Comparison of ENCODE assay signal across 10 mouse cellular contexts in genomic region chr17:66106601-66107267, GRCm38 (mm10). TPM values are rescaled to one million over a fixed set of nuclear protein-coding genes. Genes with fewer than 3 reads are reported as not detected.
DNase-seq lines count a peak whose midpoint lies in the region; ATAC-seq and TF ChIP-seq lines count a peak whose summit lies in the region.
"Had no signal": no experiment of that assay in that cellular context is flagged by ENCODE, and none has a peak within 500 bp of the region (broad histone marks: within the 10 kb centered on the region; RNA-seq: fewer than 3 reads in every experiment).

No protein-coding gene starts in this region.

- H3K79me2 ChIP-seq in myocyte (ENCODE audit: control insufficient read depth, insufficient read depth) = no peaks in the 10 kb centered on the region

- no peak overlapping the region for H3K27ac ChIP-seq in intestine, postnatal 0 days (ENCODE audit: low read depth, low read length)
- no peak overlapping the region for H3K27ac ChIP-seq in intestine, embryonic 15.5 days
- no peak overlapping the region for H3K27ac ChIP-seq in bone marrow macrophage, adult 2 months (ENCODE audit: insufficient read depth, low read depth, low read length)
- H3K27ac ChIP-seq: midbrain, embryonic 12.5 days had no signal

- no peak overlapping the region for H3ac ChIP-seq in myocyte (ENCODE audit: control insufficient read depth, insufficient read length)

- no peak overlapping the region for H3K4me2 ChIP-seq in intestine, postnatal 0 days (replicated peaks; ENCODE audit: low read depth)
- H3K4me2 ChIP-seq in intestine, embryonic 15.5 days (replicated peaks) = no peak overlapping the region
- peak overlapping the region; percentile 47 for H3K4me2 ChIP-seq in myocyte (ENCODE audit: low read depth)
- H3K4me2 ChIP-seq: midbrain, embryonic 12.5 days had no signal

- H3K36me3 ChIP-seq in intestine, postnatal 0 days (ENCODE audit: control insufficient read depth, insufficient read depth) = no peaks in the 10 kb centered on the region
- H3K36me3 ChIP-seq in intestine, embryonic 15.5 days = no peaks in the 10 kb centered on the region
- H3K36me3 ChIP-seq in myocyte (ENCODE audit: control insufficient read depth, insufficient read depth) = no peaks in the 10 kb centered on the region
- H3K36me3 ChIP-seq: midbrain, embryonic 12.5 days had no signal

- DNase-seq in CD8-positive naive resting alpha-beta T cell, adult 2 months (ENCODE audit: low read depth in 2 of 2, low spot score in 2 of 2) = peak; percentile 54 to 69
- DNase-seq in kidney, postnatal 4 days = peak; percentile 76 to 82
- peak; percentile 80 for DNase-seq in thymus, postnatal 14 days

- H3K4me1 ChIP-seq in intestine, postnatal 0 days (replicated peaks; ENCODE audit: control insufficient read depth, insufficient read depth, low read length) = no peaks in the 10 kb centered on the region
- H3K4me1 ChIP-seq in intestine, embryonic 15.5 days (replicated peaks) = peaks cover 2% of the 10 kb centered on the region; the same call in 1 of the 2 replicates
- H3K4me1 ChIP-seq in bone marrow macrophage, adult 2 months (ENCODE audit: control insufficient read depth, insufficient read depth, low read length) = peaks cover 7% of the 10 kb centered on the region

- no peak for TF ChIP-seq POLR2A in bone marrow macrophage, adult 2 months (IDR thresholded peaks at IDR 0.05; ENCODE audit: borderline replicate concordance, low read depth, low read length)
- TF ChIP-seq POLR2A in myocyte (IDR thresholded peaks at IDR 0.05; ENCODE audit: insufficient read length, low read depth) = no peak

- no peak for ATAC-seq in intestine, postnatal 0 days
- ATAC-seq in intestine, embryonic 15.5 days = no peak
- peak; percentile 50; the same call in 1 of the 2 replicates for ATAC-seq in erythroid progenitor cell, adult 5-6 weeks (replicated peaks; ENCODE audit: low FRiP score, poor library complexity, severe bottlenecking)

- no peak overlapping the region for H3K4me3 ChIP-seq in intestine, postnatal 0 days (ENCODE audit: low read depth, low read length)
- H3K4me3 ChIP-seq in intestine, embryonic 15.5 days (replicated peaks) = no peak overlapping the region
- no peak overlapping the region for H3K4me3 ChIP-seq in bone marrow macrophage, adult 2 months (ENCODE audit: insufficient read depth, low read length)
- no peak overlapping the region for H3K4me3 ChIP-seq in myocyte
- H3K4me3 ChIP-seq: erythroblast, embryonic 14.5 days; midbrain, embryonic 12.5 days had no signal

- WGBS in intestine, postnatal 0 days = 47% methylated on average over 10 of the region's 10 CpGs
- 48% methylated on average over 10 of the region's 10 CpGs for WGBS in intestine, embryonic 15.5 days

- H3K9me3 ChIP-seq in intestine, postnatal 0 days (ENCODE audit: control insufficient read depth) = no peaks in the 10 kb centered on the region
- no peaks in the 10 kb centered on the region for H3K9me3 ChIP-seq in intestine, embryonic 15.5 days
- H3K9me3 ChIP-seq: midbrain, embryonic 12.5 days had no signal

- H3K9ac ChIP-seq in intestine, postnatal 0 days (ENCODE audit: low read depth, low read length) = no peak overlapping the region
- no peak overlapping the region for H3K9ac ChIP-seq in intestine, embryonic 15.5 days
- H3K9ac ChIP-seq: midbrain, embryonic 12.5 days had no signal

- TF ChIP-seq CTCF in intestine, postnatal 0 days (IDR thresholded peaks at IDR 0.05; ENCODE audit: low read depth) = peak; percentile 92
- TF ChIP-seq CTCF in bone marrow macrophage, adult 2 months (IDR thresholded peaks at IDR 0.05; ENCODE audit: low read depth, low read length) = peak; percentile 79

- no peaks in the 10 kb centered on the region for H3K27me3 ChIP-seq in intestine, postnatal 0 days (replicated peaks; ENCODE audit: control insufficient read depth, insufficient read depth, low read length)
- H3K27me3 ChIP-seq in intestine, embryonic 15.5 days (replicated peaks) = no peaks in the 10 kb centered on the region
- no peaks in the 10 kb centered on the region for H3K27me3 ChIP-seq in myocyte (ENCODE audit: control insufficient read depth, insufficient read depth, insufficient read length)
- H3K27me3 ChIP-seq: midbrain, embryonic 12.5 days had no signal

TF ChIP-seq in myocyte, 11 proteins besides CTCF, POLR2A, EP300 and RAD21:
- TF ChIP-seq MYOG (IDR thresholded peaks at IDR 0.05; ENCODE audit: control insufficient read depth in 1 of 3, insufficient read depth in 1 of 3, insufficient read length in 2 of 3, low read depth in 2 of 3) (peak in 2 of 3 experiments; percentile 13 to 60), MYOD1 (IDR thresholded peaks at IDR 0.05; ENCODE audit: control insufficient read depth in 1 of 3, insufficient read length in 2 of 3, low read depth in 2 of 3) (peak in 2 of 3 experiments; percentile 39 to 60), CEBPB (IDR thresholded peaks at IDR 0.05; ENCODE audit: insufficient read depth, poor library complexity, severe bottlenecking) (no peak)

RNA-seq across cellular contexts. Expression of gene Washc1, which starts 4.6 kb away (rescaled TPM):
- polyA plus RNA-seq in intestine, postnatal 0 days (2015; fragmentation: Nextera tagmentation; extraction: Ambion mirVana) = 24.8 and 27.6 TPM in 2 replicates
- polyA plus RNA-seq in intestine, embryonic 15.5 days (2015; fragmentation: Nextera tagmentation; extraction: Ambion mirVana) = 35.2 and 36.1 TPM in 2 replicates
- polyA plus RNA-seq in bone marrow macrophage, adult 2 months (2012; ENCODE audit: insufficient read depth, insufficient read length, missing spikeins) = 53.9 and 54.6 TPM in 2 replicates
- total RNA-seq in erythroid progenitor cell, adult 5-6 weeks (2015; ENCODE audit: low replicate concordance) = 8.0 and 15.1 TPM in 2 replicates
- 3.2 and 5.2 TPM in 2 replicates for total RNA-seq in erythroid progenitor cell, adult 5-6 weeks (2017; ENCODE audit: low replicate concordance)
- 40.1 TPM for polyA plus RNA-seq in myocyte (2012; fragmentation: generic; extraction: Trizol)

RNA-seq across cellular contexts. Expression of gene Ndufv2, which starts 5.4 kb away (rescaled TPM):
- polyA plus RNA-seq in intestine, postnatal 0 days (2015; fragmentation: Nextera tagmentation; extraction: Ambion mirVana) = 421 and 453 TPM in 2 replicates
- polyA plus RNA-seq in intestine, embryonic 15.5 days (2015; fragmentation: Nextera tagmentation; extraction: Ambion mirVana) = 428 and 430 TPM in 2 replicates
- polyA plus RNA-seq in bone marrow macrophage, adult 2 months (2012; ENCODE audit: insufficient read depth, insufficient read length, missing spikeins) = 141 and 150 TPM in 2 replicates
- total RNA-seq in erythroid progenitor cell, adult 5-6 weeks (2015; ENCODE audit: low replicate concordance) = 59.1 and 96.6 TPM in 2 replicates
- 55.8 and 57.4 TPM in 2 replicates for total RNA-seq in erythroid progenitor cell, adult 5-6 weeks (2017; ENCODE audit: low replicate concordance)
- 175 TPM for polyA plus RNA-seq in myocyte (2012; fragmentation: generic; extraction: Trizol)

RNA-seq across cellular contexts. Expression of gene Ddx11, which starts 16.6 kb away (rescaled TPM):
- polyA plus RNA-seq in intestine, postnatal 0 days (2015; fragmentation: Nextera tagmentation; extraction: Ambion mirVana) = 1.7 and 2.1 TPM in 2 replicates
- polyA plus RNA-seq in intestine, embryonic 15.5 days (2015; fragmentation: Nextera tagmentation; extraction: Ambion mirVana) = 15.4 and 18.0 TPM in 2 replicates
- polyA plus RNA-seq in bone marrow macrophage, adult 2 months (2012; ENCODE audit: insufficient read depth, insufficient read length, missing spikeins) = 6.6 and 8.3 TPM in 2 replicates
- total RNA-seq in erythroid progenitor cell, adult 5-6 weeks (2015; ENCODE audit: low replicate concordance) = 9.6 and 15.5 TPM in 2 replicates
- 8.2 and 18.7 TPM in 2 replicates for total RNA-seq in erythroid progenitor cell, adult 5-6 weeks (2017; ENCODE audit: low replicate concordance)
- 4.7 TPM for polyA plus RNA-seq in myocyte (2012; fragmentation: generic; extraction: Trizol)

RNA-seq across cellular contexts. Expression of gene Ankrd12, which starts 29.8 kb away (rescaled TPM):
- polyA plus RNA-seq in intestine, postnatal 0 days (2015; fragmentation: Nextera tagmentation; extraction: Ambion mirVana) = 21.9 and 24.8 TPM in 2 replicates
- polyA plus RNA-seq in intestine, embryonic 15.5 days (2015; fragmentation: Nextera tagmentation; extraction: Ambion mirVana) = 21.4 and 24.0 TPM in 2 replicates
- polyA plus RNA-seq in bone marrow macrophage, adult 2 months (2012; ENCODE audit: insufficient read depth, insufficient read length, missing spikeins) = 28.3 and 32.6 TPM in 2 replicates
- total RNA-seq in erythroid progenitor cell, adult 5-6 weeks (2015; ENCODE audit: low replicate concordance) = 31.9 and 43.2 TPM in 2 replicates
- total RNA-seq in erythroid progenitor cell, adult 5-6 weeks (2017; ENCODE audit: low replicate concordance) = 50.1 and 55.8 TPM in 2 replicates
- polyA plus RNA-seq in myocyte (2012; fragmentation: generic; extraction: Trizol) = 2.7 TPM
